Mouse (Mus musculus) kidney, postnatal 0 days (tissue): ENCODE results near the gene Cdr1. TPM values are rescaled to one million over a fixed set of nuclear protein-coding genes. Genes with fewer than 3 reads are reported as not detected.

ENCODE experiments used
- ATAC-seq: fragments of 200-750 bp; cut with Nextera tagmentation; replicated peaks from 2 replicates; pipeline ENCODE4 v1.8.0; 2017; ENCODE audit warnings: low read depth, moderate number of reproducible peaks, moderate TSS enrichment, moderate library complexity; ENCODE audit not compliant: low FRiP score
- DNase-seq: peaks from one replicate; pipeline ENCODE4 v3.0.0-alpha.2; 2016; ENCODE audit warnings: low spot score
- H3K27ac ChIP-seq: fragments of 300-500 bp; sonication (generic); 2 replicates; pipeline ENCODE4 v1.5.1; 2014; ENCODE audit warnings: mild to moderate bottlenecking
- H3K27me3 ChIP-seq: fragments of 300-500 bp; sonication (generic); 2 replicates; pipeline ENCODE4 v1.6.1; 2014; ENCODE audit warnings: low read length, mixed read lengths; ENCODE audit not compliant: insufficient read depth
- H3K36me3 ChIP-seq: fragments of 300-500 bp; sonication (generic); 2 replicates; pipeline ENCODE4 v1.6.1; 2014; ENCODE audit warnings: low read length, mixed read lengths; ENCODE audit not compliant: insufficient read depth
- H3K4me1 ChIP-seq: fragments of 300-500 bp; sonication (generic); replicated peaks from 2 replicates; pipeline ENCODE4 v1.6.1; 2014; ENCODE audit warnings: antibody characterized with exemption, low read length, mixed read lengths; ENCODE audit not compliant: insufficient read depth
- H3K4me2 ChIP-seq: fragments of 300-500 bp; sonication (generic); 2 replicates; pipeline ENCODE4 v1.6.1; 2014; ENCODE audit warnings: mild to moderate bottlenecking, low read length, moderate library complexity, mixed read lengths
- H3K4me3 ChIP-seq: fragments of 300-500 bp; sonication (generic); replicated peaks from 2 replicates; pipeline ENCODE4 v1.5.1; 2014; ENCODE audit warnings: low read depth, low read length
- H3K9ac ChIP-seq: fragments of 300-500 bp; sonication (generic); 2 replicates; pipeline ENCODE4 v1.6.1; 2014; ENCODE audit warnings: low read depth, low read length
- H3K9me3 ChIP-seq: fragments of 300-500 bp; sonication (generic); replicated peaks from 2 replicates; pipeline ENCODE4 v1.6.1; 2016; ENCODE audit warnings: low read length, inconsistent platforms, mixed read lengths
- CTCF ChIP-seq: IDR thresholded peaks from 2 replicates; pipeline ENCODE4 v1.5.1; 2016; ENCODE audit warnings: antibody characterized with exemption, low read depth, mild to moderate bottlenecking, moderate library complexity
- WGBS: fragments of 180-500 bp; shearing (Covaris S2); extraction: QIAGEN DNeasy Blood & Tissue Kit; methylation state at CpG from one replicate; pipeline ENCODE4 v1.1.7; 2014; 5-methylcytosine and 5-hydroxymethylcytosine counted together
- microRNA-seq: library from miRNA; unstranded; fragments of <30 nt; microRNA quantifications from one replicate; pipeline ENCODE4, GENCODE M21; 2016
- polyA plus RNA-seq: library from polyadenylated mRNA; unstranded; fragments of >200 nt; fragmentation: Nextera tagmentation; extraction: Ambion mirVana; gene quantifications from 2 replicates; pipeline ENCODE4 v1.2.1, GENCODE M21; 2015

Gene Cdr1
- polyA plus RNA-seq, 1 experiment from 2014 or later, result not detected

DNA sequence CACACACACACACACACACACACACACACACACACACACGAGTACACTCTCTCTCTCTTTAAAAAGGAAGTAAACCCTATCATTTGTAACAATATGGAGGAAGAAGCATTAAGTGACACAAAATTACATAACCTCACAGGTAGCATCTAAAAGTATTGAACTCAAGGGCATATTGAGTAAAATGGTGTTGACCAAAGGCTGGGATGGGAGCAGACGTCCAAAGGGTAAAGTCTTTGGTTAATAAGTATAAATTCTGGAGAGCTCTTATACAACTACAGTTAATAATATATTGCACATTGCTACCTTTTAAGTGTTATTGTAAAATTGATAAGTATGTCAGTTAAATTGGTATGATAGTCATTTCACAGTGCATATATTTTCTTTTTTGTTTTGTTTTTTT is 39.9 kb downstream of the Cdr1 start:
- no peak overlapping the region for H3K4me2 ChIP-seq
- H3K27me3 ChIP-seq, result no peaks in the 10 kb centered on the region
- no peaks in the 10 kb centered on the region for H3K36me3 ChIP-seq
- TF ChIP-seq CTCF, result no peak
- H3K9me3 ChIP-seq, result no peaks in the 10 kb centered on the region
- no peak for DNase-seq
- WGBS, result 61% methylated on average over 2 of the region's 2 CpGs
- H3K4me1 ChIP-seq, result no peaks in the 10 kb centered on the region
- no peak overlapping the region for H3K27ac ChIP-seq
- no peak for ATAC-seq
- H3K4me3 ChIP-seq, result no peak overlapping the region
- no peak overlapping the region for H3K9ac ChIP-seq

- WGBS, result 67% methylated on average over 4 of the region's 4 CpGs
- H3K9ac ChIP-seq, result no peak overlapping the region
Observed at GRCm38 (mm10) chrX:61134592-61134991, 50.8 kb downstream of the Cdr1 start.

More at GRCm38 (mm10) chrX:61134592-61134991, 50.8 kb downstream of the Cdr1 start:
- H3K36me3 ChIP-seq, result no peaks in the 10 kb centered on the region
- H3K27me3 ChIP-seq, result no peaks in the 10 kb centered on the region
- DNase-seq (no peak), ATAC-seq (no peak)
- H3K4me3 ChIP-seq, result no peak overlapping the region
- peak; percentile 45 for TF ChIP-seq CTCF
- H3K4me2 ChIP-seq, result no peak overlapping the region
- no peaks in the 10 kb centered on the region for H3K4me1 ChIP-seq
- H3K27ac ChIP-seq, result no peak overlapping the region
- no peaks in the 10 kb centered on the region for H3K9me3 ChIP-seq

Small RNAs within 50 kb of the gene (microRNA-seq; reads per million reads assigned to microRNA genes)
- not detected for gene Gm24396
